Mouse (Mus musculus) 3134 (cell line): ENCODE measurements around the gene Sema4a.

ENCODE experiments used
- DNase-seq: peaks from one replicate; pipeline ENCODE4 v3.0.0-alpha.2; 2011; ENCODE audit warnings: low spot score; ENCODE audit not compliant: insufficient read length; ENCODE audit errors: extremely low read depth

The Sema4a gene

GRCm38 (mm10) chr3:88398666-88399065, 62.3 kb downstream of the Sema4a start:
- no peak for DNase-seq

GRCm38 (mm10) chr3:88395742-88396141, 65.2 kb downstream of the Sema4a start:
- no peak for DNase-seq

GRCm38 (mm10) chr3:88395288-88395687, 65.7 kb downstream of the Sema4a start:
- no peak for DNase-seq

GRCm38 (mm10) chr3:88393776-88394375, 67.1 kb downstream of the Sema4a start:
- DNase-seq = no peak
